In genomic region chr12:56416106-56416505, GRCm38 (mm10) we compare ENCODE assay signal across 27 mouse cellular contexts.
"Had no signal": no experiment of that assay in that cellular context is flagged by ENCODE, and none has a peak within 500 bp of the region (broad histone marks: within the 10 kb centered on the region; RNA-seq: fewer than 3 reads in every experiment).

No protein-coding gene starts in this region.

- H3K4me3 ChIP-seq: left cerebral cortex, adult 2 months; limb, embryonic 10.5 days; limb, embryonic 12.5 days; limb, embryonic 13.5 days; limb, embryonic 15.5 days; liver, embryonic 12.5 days; liver, embryonic 13.5 days; liver, embryonic 15.5 days; megakaryocyte, embryonic 14.5 days; midbrain, embryonic 10.5 days; midbrain, embryonic 12.5 days; midbrain, embryonic 13.5 days; midbrain, embryonic 15.5 days; myocyte; neural tube, embryonic 12.5 days; neural tube, embryonic 13.5 days had no signal

- H3K27me3 ChIP-seq: limb, embryonic 12.5 days; limb, embryonic 13.5 days; limb, embryonic 15.5 days; liver, embryonic 12.5 days; liver, embryonic 13.5 days; liver, embryonic 15.5 days; megakaryocyte, embryonic 14.5 days; midbrain, embryonic 12.5 days; midbrain, embryonic 15.5 days; neural tube, embryonic 12.5 days had no signal

- H3K27ac ChIP-seq: left cerebral cortex, adult 2 months; limb, embryonic 10.5 days; limb, embryonic 12.5 days; limb, embryonic 13.5 days; limb, embryonic 15.5 days; liver, embryonic 12.5 days; liver, embryonic 13.5 days; liver, embryonic 14.5 days; liver, embryonic 15.5 days; macrophage; midbrain, embryonic 10.5 days; midbrain, embryonic 12.5 days; midbrain, embryonic 13.5 days; midbrain, embryonic 15.5 days; neural tube, embryonic 12.5 days; neural tube, embryonic 13.5 days had no signal

- H3K9me3 ChIP-seq: limb, embryonic 10.5 days; limb, embryonic 12.5 days; limb, embryonic 13.5 days; limb, embryonic 15.5 days; liver, embryonic 12.5 days; liver, embryonic 13.5 days; liver, embryonic 15.5 days; midbrain, embryonic 10.5 days; midbrain, embryonic 12.5 days; midbrain, embryonic 13.5 days; midbrain, embryonic 15.5 days; neural tube, embryonic 12.5 days; neural tube, embryonic 13.5 days had no signal

- H3K4me1 ChIP-seq: limb, embryonic 10.5 days; limb, embryonic 12.5 days; limb, embryonic 13.5 days; limb, embryonic 15.5 days; liver, embryonic 12.5 days; liver, embryonic 13.5 days; liver, embryonic 15.5 days; megakaryocyte, embryonic 14.5 days; midbrain, embryonic 10.5 days; midbrain, embryonic 12.5 days; midbrain, embryonic 13.5 days; midbrain, embryonic 15.5 days; neural tube, embryonic 12.5 days; neural tube, embryonic 13.5 days had no signal

- H3K36me3 ChIP-seq: limb, embryonic 10.5 days; limb, embryonic 12.5 days; limb, embryonic 13.5 days; limb, embryonic 15.5 days; liver, embryonic 12.5 days; liver, embryonic 13.5 days; liver, embryonic 15.5 days; midbrain, embryonic 10.5 days; midbrain, embryonic 12.5 days; midbrain, embryonic 13.5 days; midbrain, embryonic 15.5 days; neural tube, embryonic 12.5 days; neural tube, embryonic 13.5 days had no signal

- H3K9ac ChIP-seq: limb, embryonic 12.5 days; limb, embryonic 13.5 days; limb, embryonic 15.5 days; liver, embryonic 12.5 days; liver, embryonic 13.5 days; liver, embryonic 14.5 days; liver, embryonic 15.5 days; liver, postnatal 0 days; midbrain, embryonic 12.5 days; midbrain, embryonic 13.5 days; midbrain, embryonic 15.5 days; neural tube, embryonic 12.5 days; neural tube, embryonic 13.5 days had no signal

- ATAC-seq: liver, embryonic 12.5 days; liver, postnatal 0 days; midbrain, embryonic 13.5 days had no signal

- DNase-seq: layer of hippocampus, postnatal 36 days; left cerebral cortex, postnatal 4 days; liver; liver, embryonic 13.5 days; liver, postnatal 0 days; lung, postnatal 14 days; lung, postnatal 4 days; midbrain, embryonic 14.5 days had no signal

- H3K4me2 ChIP-seq: limb, embryonic 12.5 days; limb, embryonic 13.5 days; limb, embryonic 15.5 days; liver, embryonic 11.5 days; liver, embryonic 12.5 days; liver, embryonic 13.5 days; liver, embryonic 15.5 days; midbrain, embryonic 11.5 days; midbrain, embryonic 12.5 days; midbrain, embryonic 13.5 days; midbrain, embryonic 15.5 days; neural tube, embryonic 12.5 days; neural tube, embryonic 13.5 days had no signal
